Mouse (Mus musculus) heart, adult 18-20 months (tissue): Measurements from ENCODE around the gene Vmn2r106. TPM values are rescaled to one million over a fixed set of nuclear protein-coding genes. Genes with fewer than 3 reads are reported as not detected.

Source experiments
- DNase-seq, 2 experiments: peaks; one replicate each; pipeline ENCODE4 v3.0.0; 2021 to 2022; ENCODE audit warnings: mixed read lengths in 1 of 2
- long read RNA-seq, 2 experiments: library from polyadenylated mRNA; stranded (forward); transcript quantifications; one replicate each; pipeline ENCODE4 v2.0.0; 2021
- total RNA-seq, 2 experiments: library from RNA; stranded (reverse); gene quantifications; 2 replicates each; pipeline ENCODE4 v1.2.3; 2021

Gene Vmn2r106
- total RNA-seq, result not detected
- long read RNA-seq, experiment 1, result 0 reads
- long read RNA-seq, experiment 2, result 0 reads

DNA sequence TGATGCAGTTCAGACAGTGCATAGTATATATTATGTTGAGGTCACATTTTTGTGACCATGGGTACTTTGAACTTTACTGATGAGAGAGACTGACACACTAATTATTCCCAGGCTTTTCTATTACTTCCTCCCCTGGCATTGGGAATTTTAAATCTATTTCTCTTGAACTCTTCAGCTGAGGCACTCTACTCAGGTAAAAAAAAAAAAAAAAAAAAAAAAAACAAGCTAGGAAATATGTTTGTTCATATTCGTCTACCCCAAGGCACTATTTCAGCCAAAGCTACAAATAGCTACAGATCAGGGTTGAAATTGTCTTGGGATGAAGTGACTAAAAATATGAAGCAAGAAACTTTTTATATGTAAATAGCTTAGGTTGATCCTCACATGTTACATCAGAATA, at the start of gene Vmn2r106:
TSS of gene Vmn2r106 (minus strand) at position 101 of the 400 bp plus-strand sequence.
- no peak for DNase-seq

DNA sequence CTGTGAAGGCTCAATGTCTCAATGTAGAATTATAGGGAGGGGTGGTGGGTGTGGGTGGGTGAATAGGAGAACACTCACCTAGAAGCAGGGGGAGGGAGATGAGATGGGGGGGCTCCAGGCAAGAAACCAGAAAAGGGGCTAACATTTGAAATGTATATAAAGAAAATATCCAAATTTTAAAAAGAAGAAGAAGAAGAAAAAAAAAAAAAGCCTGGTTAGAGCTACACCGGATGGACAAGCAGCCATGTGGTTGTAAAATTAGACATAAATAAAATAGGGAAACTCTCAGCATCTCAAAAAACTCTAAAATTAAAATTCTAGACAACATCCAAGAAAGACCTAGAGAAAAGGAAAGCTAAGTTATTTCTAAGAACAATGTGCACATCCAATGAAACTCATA, 20.4 kb upstream of the Vmn2r106 start:
- DNase-seq, result no peak

DNA sequence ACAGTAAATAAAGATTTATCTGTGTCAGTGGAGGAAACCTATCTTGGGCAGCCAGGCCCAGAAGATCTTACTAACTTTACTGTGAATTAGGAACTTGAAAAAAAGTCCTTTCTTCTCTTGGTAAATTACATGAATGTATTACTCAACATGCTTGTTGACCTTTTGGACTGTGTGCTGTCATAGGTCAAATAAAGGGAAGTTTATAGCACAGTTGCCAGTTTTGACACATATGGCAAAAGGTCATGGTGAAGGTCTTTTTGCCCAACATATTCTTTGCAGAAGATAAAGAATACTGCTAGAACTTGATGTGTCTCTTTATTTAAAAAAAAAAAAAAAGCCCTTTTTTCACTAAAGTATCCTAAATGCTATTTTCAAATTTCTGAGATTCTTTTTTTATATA, 1.6 kb upstream of the Vmn2r106 start:
- DNase-seq, result no peak

DNA sequence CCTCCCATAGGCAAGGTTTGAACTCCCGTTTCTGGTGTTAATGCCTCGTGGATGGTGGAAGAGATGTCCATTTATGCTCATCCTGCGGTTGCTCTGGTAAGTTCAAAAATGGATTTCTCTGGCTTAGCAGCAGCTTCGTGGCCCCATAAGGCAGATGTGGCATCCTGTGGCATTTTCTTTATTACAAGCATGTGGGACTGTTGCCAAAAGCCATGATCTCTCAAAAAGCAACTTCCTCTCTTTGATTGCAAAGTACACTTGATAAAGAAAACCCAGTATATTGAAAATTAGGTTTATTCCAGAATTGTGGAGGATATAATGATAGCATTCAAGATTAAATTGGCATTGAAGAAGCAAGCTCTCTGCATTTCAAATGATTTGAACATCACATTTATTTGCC, 29.8 kb downstream of the Vmn2r106 start:
- no peak for DNase-seq

DNA sequence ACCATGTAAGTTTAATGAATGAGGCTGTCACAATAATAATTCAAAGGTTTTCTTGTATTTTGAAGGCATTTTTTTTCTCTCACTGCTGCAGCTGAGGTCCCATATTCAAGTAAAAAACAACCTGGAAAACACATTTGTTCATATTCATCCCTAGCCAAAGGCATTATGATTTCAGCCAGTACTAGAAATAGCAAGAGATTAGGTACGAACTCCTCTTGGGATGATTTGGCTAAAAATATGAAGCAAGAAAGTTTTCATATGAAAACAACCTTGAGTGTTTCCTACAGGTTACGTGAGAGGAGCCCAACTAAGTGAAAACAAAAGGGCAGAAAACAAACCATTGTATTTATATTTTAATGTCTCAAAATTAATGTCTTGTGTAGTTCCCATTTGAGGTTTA, 50.4 kb downstream of the Vmn2r106 start, which contains the start of gene Vmn2r105:
TSS of gene Vmn2r105 (minus strand) at position 101 of the 400 bp plus-strand sequence.
- no peak for DNase-seq

Other genes starting within 250 kb of the Vmn2r106 start
- not detected for gene Vmn2r104, start 237.2 kb downstream of the Vmn2r106 start, total RNA-seq
- gene Fpr-rs7, start 171.3 kb downstream of the Vmn2r106 start, total RNA-seq, result not detected
- gene Fpr-rs6, start 102.5 kb downstream of the Vmn2r106 start, total RNA-seq, result not detected
- not detected for gene Vmn2r105, start 50.5 kb downstream of the Vmn2r106 start, total RNA-seq
- gene Vmn2r107, start 59.7 kb upstream of the Vmn2r106 start, total RNA-seq, result not detected
- gene Vmn1r224, start 128.6 kb upstream of the Vmn2r106 start, total RNA-seq, result not detected
- gene Vmn2r108, start 195.8 kb upstream of the Vmn2r106 start, total RNA-seq, result not detected
- not detected for gene Vmn1r225, start 212.6 kb upstream of the Vmn2r106 start, total RNA-seq